Mouse (Mus musculus): ENCODE measurements at regions not wholly inside any gene's neighbourhood (a gene's known extent, or its start where the extent isn't known, plus 50 kb on each side); places are given as distances from the start of the nearest gene placed in this dataset.
A peak's percentile ranks its signal among the peaks of the same experiment; 100 is the strongest.

DNA sequence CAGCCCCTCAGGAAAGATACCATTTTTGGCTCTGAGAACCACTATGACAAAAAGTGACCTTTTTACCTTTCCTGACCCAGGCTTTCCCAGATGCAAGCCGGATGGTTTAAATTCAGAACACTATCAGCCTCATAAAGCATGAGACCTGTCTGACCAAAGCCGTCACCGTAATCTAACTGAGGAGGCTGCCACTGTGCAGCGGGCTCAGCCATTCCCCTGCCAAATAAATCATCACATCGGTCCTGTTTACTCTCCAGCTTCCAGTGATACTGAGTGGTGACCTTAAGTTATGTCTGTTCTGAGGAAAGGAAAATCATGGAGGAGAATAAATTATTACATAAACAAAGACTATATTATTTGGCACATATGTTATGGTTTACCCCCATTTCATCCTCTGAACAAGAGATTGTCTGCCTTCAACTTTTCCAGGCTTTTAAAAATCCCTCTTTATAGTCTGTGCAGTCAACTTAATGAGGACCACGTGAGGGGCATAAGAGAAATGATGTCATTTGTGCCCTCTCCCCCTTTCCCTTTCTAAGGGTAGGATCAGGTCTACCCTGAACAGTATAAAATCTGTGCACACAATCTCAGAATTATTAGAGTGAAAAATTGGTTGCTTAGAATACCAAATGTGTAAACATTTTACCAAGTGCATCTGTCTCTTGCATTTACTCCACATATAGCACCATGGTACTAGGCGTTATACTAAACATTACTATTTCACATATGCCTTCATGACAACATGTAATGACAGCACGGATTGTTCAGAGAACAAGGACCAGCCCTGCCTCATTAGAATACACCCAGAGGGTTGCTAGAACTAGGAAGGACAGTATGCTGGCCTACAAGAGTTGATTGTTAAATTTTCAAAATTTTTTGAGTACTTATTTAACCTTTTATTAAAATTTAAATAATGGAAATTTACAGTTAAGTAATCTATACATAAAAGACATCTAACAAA is 401.9 kb upstream of the Xrcc4 start:
- no peak for DNase-seq

DNA sequence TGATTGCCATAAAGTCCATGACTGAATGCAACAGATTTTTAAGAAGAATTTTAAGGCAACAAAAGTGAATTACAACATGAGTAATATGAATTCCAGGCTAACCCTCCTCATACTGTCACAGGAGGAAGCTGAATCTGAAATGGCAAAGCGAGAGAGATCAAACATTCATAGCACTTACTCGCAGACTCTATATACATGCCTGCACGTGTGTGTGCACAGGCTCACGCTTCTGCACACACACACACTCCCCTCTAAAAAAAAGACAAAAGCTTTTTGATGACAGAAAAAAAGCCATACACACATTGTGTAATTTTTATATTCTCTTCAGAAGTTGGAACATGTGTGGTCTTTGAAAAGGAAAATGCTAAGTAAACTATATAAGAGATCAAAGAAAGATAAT is 391.1 kb upstream of the Xrcc4 start:
- no peak for DNase-seq

DNA sequence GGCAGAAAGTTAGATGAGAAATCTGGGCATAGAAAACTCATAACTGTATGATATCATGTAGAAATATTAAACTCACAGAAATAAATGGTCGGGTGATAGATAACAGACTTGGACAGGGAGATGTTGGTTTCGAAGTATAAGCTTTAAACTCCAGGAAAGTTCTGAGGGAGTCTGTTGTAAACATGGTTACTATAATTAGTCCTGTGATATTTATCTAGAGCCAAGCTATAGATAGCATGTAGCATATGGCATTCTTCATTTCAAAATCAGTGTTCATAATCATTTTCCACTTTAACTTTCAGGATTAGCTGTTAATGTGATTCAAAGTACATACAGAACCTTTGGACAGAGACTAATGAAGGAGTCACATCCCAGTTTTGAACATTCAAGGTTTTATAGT is 387.5 kb upstream of the Xrcc4 start:
- no peak for DNase-seq

DNA sequence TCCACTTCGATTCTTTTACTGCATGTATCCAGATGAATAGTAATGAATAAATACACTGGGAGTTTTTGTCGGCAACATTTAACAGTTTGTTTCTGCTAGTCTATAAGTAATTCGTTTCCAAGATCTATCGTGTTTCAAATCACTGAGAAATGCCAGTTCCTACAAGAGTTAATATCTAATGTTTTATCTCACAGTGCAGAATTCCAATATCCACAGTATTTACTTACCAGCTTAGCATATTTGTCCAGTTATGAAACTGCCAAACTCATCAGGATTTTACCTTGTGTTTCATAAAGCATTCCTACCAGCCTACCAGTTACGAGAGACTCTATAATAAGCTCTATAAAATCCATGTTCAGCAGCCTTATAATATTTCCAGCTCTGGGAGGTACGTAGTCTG is 385.1 kb upstream of the Xrcc4 start:
- DNase-seq = no peak

DNA sequence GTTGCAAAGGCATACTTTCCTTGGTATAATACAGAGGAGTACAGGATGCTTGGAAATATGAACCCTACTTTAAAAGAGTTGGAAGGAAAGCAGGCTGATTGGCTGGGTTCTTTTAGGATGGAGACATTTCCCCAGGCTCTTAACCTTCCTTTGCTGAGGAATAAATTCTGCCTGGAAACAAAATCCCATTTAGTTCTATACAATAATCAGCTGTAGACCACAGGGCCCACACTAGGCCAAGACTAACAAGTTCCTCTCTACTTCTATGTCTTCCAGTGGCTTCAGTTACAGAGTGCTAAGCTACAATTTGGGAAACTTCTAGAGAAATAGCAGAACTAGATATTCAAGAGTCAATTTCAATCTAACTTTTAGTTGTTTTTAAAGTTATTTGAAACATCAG is 384.6 kb upstream of the Xrcc4 start:
- no peak for DNase-seq

DNA sequence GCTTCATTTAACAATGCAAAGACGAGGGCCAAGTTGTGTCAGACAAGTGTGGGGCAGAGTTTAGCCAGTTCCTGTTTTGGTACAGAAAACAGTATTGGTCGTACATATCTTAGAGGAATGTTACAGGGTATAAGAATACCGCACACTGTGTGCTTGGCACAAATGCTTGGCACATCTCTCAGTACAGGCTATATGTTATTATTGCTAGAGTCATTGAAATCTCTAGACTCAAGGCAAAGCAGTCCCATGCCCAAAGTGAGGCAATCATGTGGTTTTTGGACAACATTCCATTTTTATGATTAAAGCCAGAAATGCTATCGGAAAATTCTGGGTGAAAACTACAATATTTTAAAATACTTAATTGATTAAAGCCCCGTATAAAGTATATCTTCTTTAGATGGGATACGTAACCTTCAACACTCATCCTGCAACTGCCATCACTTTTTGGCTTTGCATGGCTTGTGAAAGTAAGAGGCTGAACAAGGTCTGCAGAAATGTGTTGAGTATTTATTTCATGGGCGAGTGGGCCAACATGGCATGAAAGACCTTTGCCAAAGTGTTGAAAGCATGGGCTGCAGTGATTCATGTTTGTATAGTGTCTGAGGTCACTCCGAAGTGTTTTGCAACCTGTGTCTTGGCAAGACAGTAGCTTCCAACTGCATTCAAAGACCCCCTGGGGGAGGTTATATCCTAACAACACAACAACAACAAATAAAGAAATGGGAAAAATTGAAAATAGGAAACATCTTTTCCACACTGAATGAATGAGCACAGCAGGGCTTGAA is 383.8 kb upstream of the Xrcc4 start:
- no peak for DNase-seq

DNA sequence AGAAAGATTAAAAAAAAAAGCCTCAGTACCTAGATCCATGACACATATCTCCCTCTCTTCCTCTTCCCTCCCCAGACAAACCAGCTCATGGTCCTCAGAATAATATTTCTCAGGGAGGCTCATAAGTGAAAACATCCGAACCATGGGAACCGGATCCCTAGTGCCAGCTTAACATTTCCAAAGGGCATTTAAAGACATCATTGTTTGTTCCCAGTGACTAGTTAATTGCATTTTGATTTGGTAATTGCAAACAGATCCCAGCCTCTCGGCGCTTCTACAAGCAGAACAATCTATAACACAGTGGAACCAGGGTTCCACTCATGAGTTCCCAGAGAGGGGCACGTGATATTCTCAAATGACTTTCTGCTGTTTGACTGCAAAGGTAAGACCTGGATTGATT is 376.7 kb upstream of the Xrcc4 start:
- no peak for DNase-seq

DNA sequence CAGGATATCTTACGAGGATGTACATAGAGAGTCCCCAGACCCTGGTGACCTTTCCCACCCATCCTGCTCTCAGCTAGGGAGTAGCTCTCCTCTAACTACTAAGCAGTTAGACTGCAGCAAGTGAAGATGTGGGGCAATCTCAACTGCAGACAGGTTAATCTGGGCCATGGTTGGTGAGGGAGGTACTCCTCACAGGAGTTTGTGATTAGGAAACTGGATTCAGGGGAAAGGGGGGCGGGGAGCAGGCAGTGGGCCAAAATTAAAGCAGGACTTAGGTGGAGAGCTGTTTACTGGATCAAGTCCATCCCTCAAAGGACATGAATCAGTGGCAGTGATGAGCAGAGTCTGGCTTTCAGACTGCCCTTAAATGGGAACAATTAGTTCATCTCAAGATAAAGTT is 374.6 kb upstream of the Xrcc4 start:
- no peak for DNase-seq

DNA sequence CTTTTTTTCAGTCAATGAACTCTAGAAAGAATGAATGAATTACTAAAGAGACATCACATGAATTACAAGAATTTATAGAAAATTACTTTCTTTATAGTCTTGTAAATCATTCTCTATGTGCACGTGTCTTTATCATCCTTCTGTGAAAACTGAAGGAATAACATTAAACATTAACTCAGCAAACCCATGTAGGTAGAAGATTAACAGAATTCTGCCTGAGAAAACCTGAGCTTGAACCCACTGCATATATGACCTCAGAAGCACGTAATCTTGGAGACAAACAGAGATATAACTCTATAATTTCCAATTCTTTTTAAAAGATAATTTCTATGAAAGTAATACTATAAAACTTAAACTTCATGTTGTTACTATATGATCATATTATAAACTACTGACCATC is 374.0 kb upstream of the Xrcc4 start:
- no peak for DNase-seq

DNA sequence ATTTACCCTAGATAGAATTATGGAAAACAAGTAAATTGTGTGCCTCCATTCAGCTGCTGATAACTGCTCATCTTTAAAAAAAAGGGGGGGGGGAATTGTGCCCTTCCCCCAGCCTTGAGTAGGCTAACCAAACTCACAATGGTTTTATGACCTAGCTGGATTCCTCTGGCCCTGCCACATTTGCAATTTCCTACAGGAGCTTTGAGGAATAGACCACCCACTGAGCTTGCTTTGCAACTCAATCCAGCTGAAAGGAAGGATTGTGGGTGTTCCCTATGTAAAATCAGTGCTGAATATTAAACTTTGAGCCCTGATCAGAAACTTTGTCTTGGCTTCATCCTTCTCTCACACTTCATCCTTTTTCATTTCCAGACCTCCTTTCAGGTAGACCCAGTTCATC is 365.2 kb upstream of the Xrcc4 start:
- no peak for DNase-seq

DNA sequence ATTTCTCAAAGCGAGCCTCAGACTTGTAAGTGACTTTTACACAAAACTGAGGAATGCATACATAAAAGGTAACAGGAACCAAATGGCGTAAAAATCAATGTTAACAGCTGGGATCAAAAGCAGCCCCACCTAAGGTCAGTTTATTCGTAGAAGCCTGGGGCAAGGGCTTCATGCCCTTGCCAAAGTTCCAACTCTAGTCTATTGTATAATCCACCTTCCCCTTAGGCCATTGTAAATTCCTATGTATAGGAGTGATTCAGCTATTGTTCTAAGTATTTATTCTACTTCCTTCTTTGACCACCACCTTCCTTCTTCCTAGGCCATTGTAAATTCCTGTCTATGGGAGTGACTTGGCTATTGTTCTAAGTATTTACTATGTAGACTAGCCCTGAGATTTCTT is 337.5 kb upstream of the Xrcc4 start:
- DNase-seq = no peak

DNA sequence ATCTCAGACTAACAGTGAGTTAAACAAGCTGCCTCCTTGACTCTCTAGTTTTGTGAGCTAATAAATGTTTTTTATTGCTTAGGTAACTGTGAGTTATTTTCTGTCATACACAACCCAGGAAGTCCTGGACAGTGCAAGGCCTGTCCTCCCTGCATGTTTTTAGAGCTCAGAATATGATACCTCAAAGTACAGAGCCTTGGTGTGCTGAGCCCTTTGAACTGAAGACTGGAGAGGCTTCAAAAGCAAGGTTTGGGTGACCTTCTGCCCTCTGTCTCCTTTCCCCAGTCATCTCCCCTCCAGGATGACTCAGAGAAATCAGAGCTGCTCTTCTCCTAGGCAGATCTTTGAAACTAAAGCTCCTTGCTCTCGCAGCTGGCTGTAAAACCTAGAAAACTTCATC is 336.0 kb upstream of the Xrcc4 start:
- DNase-seq = no peak

DNA sequence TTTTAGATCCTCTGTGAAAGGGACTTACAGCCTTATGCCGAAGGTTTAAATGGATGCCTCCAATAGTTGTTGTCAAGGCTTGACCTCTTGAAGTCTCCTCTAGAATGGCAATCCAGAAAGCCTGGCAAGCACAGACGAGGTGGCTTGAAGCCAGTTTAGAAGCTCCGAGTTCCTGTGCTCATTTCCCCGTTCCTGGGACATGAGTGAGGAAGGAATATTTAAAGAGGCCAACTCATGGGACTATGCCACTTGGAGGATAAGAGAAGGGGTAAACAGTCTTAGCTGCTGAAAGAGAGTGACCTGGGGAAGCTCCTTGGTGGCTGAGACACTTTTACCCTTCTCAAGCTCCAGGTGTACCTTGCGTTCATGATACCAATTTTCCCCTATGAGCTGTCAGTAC is 335.1 kb upstream of the Xrcc4 start:
- DNase-seq = no peak

DNA sequence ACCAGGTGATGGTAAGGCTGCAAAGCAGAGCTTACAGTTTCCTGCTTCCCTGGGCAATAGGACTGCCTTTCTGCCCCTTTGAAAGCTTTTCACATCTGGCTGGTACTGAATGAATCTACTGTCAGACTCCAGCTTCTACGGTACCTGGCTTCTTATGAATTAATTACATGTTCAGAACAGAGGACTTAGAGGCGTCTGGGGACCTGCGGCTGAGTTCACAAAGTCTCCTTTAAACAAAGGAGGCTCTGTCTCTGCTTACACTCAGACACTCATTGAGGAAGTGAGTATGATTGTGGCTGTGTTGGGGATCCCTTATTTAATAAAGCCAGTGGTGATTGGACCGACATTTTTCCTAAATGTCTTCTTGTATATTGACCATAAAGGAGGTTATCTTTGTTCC is 331.6 kb upstream of the Xrcc4 start:
- DNase-seq = no peak

DNA sequence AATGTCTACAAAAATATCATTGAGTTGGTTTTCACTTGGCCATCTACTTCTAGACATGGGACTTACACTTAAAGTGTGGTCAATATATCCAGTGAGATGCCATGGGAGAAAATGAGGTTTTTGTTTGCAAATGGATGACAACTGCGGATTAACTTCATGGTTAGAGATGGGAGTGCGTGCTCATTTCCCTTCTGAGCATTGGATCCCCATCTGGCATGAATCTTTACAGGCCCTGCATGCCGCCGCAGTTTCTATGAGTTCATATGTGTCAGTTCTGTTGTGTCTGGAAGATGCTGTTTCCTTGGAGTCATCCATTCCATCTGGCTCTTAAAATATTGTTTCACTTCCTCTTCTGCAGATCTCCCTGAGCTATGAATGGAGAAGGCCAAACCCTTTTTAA is 315.0 kb upstream of the Xrcc4 start:
- no peak for DNase-seq

DNA sequence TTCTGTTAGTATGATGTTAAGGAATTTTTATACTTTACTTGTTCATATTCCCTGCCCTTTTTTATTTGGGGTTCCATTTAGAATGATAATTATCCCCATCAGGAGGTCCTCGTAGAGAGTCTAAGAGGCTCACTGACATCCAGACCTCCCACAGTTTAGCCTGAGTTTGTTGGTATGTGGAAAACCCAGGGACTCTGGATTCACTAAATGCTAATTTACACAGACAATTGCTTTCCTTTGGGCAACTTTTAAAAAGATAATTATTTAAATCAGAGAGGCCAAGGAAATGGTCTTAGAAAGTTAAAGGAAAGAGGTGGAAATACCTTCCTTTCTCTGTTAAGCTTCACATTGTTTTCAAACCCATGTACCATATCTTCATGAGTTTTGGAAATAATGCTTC is 312.7 kb upstream of the Xrcc4 start:
- no peak for DNase-seq

DNA sequence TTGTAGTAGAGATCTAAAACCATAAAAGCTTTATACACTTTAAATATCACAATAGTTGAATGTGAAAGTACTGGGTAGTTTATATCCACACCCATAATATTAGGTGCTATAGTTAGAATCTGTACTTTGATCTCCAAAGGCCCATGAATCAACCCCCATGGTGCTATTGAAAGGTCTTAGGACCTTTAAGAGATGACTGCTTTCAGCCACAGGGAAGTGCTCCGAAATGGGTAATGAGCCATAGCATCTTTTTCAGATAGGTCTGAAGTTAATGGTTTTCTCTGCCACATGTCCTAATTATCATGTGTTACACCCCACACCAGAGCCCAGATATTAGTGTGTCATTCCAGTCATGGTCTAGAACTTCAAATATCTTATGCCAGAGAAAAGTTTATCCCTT is 312.1 kb upstream of the Xrcc4 start:
- no peak for DNase-seq

DNA sequence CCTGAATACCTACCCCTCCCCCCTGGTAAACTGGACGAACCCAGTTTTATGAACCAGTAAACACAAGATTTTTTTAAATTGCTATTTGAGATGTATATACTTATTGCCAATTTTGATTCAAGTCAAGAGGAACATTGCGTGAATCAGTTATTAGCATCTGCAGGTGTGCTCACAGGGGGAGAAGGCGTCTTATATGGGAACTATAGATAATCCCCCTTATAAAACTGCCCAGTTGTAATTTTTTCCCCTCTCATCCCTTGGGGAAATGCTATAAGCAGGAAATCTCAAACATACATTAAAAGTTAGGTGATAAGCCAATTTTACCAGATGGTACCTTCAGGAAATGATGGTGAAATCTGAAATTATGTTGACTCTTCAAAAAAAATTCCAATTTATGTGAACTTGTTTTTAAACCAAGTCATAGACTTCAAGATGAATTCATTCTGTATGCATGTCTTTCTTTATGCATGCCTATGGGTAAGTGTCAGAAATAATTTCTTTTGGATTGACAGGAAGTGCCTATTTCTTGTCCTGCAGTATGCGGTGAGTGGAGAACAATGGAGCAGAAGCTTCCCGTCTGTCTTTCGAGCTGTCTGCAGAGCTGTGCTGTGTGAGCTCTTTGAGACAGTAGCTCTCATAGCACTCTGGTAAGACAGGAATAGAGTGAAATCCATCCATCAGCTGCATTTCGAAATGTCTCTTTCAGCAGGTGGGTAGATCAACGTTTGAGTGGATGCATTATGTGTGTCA is 306.0 kb upstream of the Xrcc4 start:
- no peak for DNase-seq

DNA sequence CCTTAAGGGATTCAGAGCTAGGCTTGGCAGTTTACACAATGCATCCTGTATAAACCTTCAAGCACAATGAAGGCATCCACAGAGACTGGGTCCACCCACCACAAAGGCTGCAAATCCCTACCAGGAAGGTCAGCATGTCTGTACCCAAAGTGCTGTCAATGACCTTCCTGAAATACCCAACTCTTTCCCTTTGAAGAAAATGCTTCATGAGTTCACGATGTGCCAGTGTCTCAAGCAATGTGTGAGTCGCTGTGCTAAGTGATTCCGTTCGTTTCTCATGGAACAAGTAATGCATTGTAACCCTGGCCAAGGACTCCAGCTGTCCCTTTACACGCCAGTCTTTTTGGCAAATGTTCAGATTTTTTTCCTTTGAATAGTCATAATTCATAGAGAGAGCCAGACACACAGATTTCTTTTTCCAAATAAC is 305.4 kb upstream of the Xrcc4 start:
- peak; percentile 18 for DNase-seq

DNA sequence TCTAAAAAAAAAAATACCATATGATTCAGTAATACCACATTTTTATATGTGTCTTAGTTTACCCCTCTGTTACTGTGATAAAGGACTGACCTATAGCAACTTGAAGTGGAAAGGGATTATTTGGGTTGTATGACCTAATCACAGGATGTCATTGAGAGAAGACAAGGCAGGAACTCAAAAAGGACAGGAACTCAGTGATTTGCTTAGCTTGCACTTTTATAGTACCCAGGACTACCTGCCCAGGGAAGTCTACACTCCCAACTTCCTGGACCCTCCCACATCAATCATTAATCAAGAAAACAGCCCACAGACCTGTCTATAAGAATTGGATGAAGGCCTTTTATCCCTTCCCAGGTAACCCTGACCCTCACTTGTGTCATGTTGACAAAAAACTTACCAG is 303.0 kb upstream of the Xrcc4 start:
- no peak for DNase-seq

DNA sequence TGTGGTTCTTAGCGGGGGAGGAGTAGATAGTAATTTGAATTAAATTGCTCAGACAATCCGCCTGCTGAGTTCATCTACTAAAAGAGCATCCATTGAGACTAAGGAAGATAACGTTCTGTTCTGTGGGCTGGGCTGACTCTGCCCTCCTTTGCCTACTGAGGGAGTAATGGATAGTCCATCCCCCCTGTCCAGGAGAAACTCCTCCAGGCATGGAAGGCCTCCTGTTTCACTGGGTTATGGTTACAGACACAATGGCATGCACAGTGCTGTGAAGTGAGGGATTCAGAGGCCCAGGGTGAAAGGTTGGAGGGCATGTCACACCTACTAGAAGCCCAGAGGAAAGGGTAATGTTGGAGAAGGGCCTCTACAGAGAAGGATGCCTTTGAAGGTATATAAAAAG is 287.2 kb upstream of the Xrcc4 start:
- DNase-seq = no peak

DNA sequence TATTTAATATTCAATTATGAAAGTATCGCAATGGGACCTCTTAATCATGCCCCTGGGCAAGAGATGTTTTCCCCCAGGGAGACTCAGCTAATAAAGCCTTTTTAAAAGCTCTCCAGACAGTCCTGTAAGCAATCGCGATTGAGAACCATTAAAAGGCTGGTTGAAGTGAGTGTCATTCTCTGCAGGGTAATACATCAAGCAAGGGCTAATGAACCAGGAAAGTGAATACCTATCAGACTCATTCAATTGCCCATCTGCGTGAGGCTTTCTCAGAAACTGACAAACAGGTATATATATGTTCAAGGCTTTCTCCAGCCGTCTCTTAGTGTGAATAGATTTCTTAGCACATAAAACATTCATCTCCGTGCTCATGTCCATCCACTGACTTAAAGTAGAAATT is 286.8 kb upstream of the Xrcc4 start:
- no peak for DNase-seq

DNA sequence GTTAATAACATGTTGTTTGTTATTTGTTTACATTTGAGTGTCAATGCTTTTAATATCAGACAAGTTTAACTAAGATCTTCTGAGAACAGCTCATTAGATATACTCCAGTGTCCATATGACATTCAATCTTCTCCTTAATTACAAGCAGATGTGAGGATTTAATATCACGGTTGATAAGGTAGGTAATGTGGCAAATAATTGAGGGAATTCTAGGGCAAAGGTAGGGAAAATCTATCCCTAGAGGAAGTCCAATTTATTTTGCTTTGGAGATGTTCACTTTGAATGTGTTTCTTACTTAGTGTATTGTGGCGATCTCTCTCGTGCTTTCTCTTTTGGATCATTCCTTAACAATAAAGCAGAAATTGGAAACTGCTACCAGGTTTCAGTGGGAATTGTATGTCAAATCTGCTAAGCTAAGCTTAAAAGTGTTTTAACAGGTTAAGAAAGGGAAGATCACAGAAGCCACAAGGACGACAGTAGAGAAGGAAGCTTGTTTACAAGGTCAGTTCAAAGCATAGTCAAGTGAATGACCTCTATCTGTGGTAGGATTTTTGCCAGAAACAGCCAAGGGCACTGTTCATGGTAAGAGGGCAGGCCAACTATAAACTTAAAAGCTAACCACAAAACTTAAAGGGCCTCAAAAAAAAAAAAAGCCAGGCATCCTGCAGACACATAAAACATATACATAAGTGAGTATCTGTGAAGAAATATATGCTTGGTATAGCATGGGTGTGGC is 282.2 kb upstream of the Xrcc4 start:
- DNase-seq = no peak
